Mouse (Mus musculus) heart, adult 2 months (tissue): Measurements from ENCODE around the gene Cebpzos.

Source experiments
- CTCF ChIP-seq: fragments of 200-600 bp; IDR thresholded peaks from 2 replicates; pipeline ENCODE4 v1.8.1; 2022; ENCODE audit warnings: antibody characterized with exemption, mild to moderate bottlenecking, moderate library complexity
- EP300 ChIP-seq: fragments of 200-500 bp; IDR thresholded peaks from 2 replicates; pipeline ENCODE4 v1.6.1; 2011; ENCODE audit warnings: low read depth, low read length, control low read depth; ENCODE audit not compliant: insufficient read depth

DNA sequence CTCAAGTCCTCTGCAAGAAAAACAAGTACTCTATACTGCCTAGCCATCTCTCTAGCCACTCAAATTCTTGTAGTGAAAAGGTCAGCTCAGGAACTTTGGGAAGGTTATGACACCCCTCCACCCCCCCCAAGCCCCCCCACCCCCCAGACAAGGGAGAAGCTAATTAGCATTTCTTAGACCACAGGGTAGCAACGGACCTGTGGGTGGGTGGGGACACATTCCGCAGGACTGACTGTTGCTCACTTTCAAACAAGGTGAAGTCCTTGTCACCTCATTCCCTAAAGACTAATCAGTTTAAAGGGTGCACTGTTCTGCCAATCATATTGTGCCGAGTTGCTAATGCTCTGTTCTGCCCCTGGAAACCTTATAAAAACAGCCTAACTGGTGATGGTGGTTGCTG, 2.4 kb upstream of the Cebpzos start:
- TF ChIP-seq CTCF (no peak), EP300 (no peak)
